Mouse (Mus musculus) mature B cell (primary cell): ENCODE results near the gene Dyx1c1.

Experiments used
- in situ Hi-C: fragments of 300-500 bp; cut with MboI; formaldehyde crosslinking; loops from 2 replicates; pipeline ENCODE4 v1.14.3; 2019

Dyx1c1 gene

DNA sequence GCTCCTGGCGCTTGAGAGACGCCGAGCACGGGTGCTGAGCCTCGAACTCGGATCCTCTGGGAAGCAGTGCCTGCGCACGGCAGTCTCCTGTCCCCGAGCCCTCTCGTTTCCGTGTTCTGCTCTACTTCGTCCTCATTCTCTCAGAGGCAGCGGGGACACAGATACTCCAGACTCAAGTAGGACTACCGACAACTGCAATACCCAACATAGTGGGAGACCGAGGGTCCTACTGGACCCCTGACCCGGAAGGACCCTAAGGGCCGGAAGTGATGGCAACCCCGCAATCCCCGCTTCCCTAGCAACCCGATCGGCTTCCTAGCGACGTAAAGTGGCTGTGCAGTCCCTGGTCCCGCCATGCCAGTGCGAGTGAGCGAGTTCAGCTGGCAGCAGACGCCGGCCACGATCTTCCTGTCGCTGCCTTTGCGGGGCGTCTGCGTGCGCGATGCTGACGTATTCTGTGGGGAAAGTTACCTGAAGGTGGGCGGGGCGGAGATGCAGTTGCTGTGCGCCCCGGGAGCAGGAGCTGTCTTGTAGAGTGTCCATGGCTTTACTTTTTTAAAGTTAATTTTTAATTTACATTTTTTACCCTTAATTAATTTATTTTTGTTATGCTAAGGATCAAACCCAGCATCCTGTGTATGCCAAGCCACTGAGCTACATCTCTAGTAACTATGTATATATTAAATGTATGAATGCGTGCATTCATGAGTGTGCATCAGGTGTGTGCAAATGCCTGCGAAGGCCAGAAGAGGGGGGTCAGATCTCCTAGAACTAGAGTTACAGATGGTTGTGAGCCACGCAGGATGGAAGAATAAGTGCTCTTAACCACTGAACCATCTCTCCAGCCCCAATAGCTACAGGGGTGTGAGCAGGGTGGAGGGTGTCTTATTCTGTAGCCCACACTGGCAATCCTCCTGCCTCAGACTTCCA lies at the start of gene Dyx1c1, which contains the start of gene Gm44503:
TSS of gene Dyx1c1 (plus strand) at position 265 of the 930 bp plus-strand sequence.
TSS of gene Gm44503 (plus strand) at position 332 of the 930 bp plus-strand sequence.
- in situ Hi-C loops = no loop called here

DNA sequence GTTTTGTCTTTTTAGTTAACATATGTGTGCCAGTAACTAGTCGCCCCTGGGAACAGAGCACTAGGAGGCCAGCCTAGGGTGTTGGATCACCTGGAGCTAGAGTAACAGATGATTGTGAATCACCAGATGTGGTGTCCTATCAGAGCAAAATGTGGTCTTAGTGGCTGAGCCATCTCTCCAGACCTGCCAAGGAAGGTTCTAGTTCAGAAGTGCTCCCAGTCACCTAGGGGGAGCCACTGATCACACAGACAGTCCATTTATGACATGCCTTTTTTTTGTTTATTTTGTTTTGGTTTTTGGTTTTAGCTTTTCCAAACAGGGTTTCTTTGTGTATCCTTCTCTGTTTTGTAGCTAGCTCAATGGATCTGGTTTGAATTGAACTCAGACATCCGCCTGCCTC lies 47.2 kb upstream of the Dyx1c1 start:
- in situ Hi-C loops = no loop called here

- in situ Hi-C loops = no loop called here
Measured at GRCm38 (mm10) chr9:72913551-72913950, 45.0 kb upstream of the Dyx1c1 start.

GRCm38 (mm10) chr9:72915728-72916127 lies 42.9 kb upstream of the Dyx1c1 start:
- in situ Hi-C loops = no loop called here

DNA sequence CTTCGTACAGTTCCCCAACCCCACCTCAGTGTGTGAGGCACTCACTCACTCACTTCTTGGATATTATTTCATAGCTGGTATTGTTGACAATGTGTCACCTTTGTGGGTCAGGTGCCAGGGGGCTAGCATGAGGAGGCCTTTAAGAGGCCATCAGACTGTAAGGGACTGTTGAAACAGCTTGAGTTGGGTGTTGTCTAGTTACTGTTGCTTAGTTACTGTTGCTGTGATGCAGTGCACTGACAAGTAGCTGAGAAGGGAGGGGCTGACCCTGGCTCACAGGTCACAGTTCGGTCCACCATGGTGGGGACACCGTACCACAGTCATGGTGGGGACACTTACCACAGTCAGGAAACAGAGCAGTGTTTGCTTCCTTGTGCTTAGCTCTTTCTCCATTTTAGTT lies 35.5 kb upstream of the Dyx1c1 start:
- in situ Hi-C loops = no loop called here

GRCm38 (mm10) chr9:72925021-72925934 lies 33.3 kb upstream of the Dyx1c1 start, which contains the start of gene Pygo1:
Pygo1 (plus strand) TSS chr9:72925645.
- in situ Hi-C loops = no loop called here

DNA sequence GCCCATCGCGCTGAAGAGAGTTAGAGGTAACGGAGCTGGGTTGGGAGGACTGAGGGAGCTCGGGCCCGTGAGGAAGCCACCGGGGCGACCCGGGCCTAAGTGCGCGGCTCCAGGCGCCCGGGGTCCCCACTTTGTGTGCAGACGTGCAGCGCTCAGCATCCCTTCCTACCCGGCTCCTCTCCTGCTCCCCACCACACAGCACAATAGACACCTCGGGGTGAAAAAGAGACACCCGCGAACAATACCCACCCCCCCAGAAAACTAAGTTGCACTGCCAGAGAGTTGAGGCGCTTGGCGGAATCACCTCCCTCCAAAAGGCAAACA lies 32.7 kb upstream of the Dyx1c1 start:
- in situ Hi-C loops = no loop called here

DNA sequence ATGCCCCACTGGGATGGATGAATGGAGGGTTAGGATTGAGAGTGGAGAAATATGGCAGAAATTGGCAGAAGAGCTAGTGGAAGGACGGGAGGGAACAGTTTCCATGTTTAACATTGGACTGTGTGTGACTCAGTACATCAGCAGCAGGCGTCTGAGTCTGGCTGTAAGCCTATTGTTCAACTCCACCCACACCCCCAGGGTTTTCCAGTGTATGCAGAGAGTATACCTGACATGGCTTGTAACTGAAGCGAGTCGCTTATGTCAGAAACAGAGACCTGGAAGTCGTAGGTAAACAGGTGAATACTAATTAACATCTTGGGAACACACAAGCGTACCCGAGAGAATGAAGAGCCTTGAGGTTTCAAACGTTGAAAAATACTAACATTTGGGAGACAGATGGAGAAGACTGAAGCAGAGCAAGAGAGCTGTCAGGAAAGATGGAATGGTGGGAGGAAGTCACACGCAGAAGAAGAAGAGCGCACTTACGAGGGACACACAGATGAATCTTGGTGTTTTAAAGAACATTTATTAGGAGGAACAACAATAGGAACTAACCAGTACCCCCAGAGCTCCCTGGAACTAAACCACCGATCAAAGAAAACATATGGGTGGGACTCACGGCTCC lies 27.3 kb upstream of the Dyx1c1 start:
- in situ Hi-C loops = no loop called here

DNA sequence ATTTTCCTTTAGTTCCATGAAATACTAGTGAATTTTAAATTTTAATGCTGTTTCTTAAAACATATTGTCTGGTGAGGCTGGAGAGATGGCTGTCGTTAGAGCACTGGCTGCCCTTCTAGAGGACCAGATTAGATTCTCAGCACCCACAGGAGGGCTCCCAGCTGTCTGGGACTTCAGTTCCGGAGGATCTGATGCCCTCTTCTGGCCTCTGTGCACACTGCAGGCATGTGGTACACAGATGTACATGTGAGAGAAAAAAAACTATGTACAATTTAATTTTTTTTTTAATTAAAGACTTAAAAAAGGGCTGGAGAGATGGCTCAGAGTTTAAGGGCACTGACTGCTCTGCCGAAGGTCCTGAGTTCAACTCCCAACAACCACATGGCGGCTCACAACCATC lies 23.3 kb upstream of the Dyx1c1 start:
- in situ Hi-C loops = no loop called here

DNA sequence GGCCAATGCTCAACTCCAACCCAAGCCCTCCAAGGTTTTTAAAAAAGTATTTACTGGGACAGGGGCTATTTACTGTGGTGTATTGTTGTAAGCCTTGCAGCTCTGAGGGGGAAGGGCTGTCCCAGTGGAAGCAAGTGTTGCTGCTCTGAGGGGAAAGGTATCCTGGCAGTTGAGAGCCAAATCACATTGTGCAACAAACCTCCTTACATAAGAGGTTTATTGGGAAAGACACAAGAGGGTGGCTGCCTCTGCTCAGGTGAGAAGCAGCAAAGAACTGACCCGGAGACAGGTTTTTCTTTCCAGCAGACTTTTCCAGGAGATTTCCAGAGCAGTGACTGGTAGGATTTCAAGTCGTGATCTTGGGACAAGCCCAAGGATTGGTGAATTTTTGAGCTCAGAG lies 22.3 kb upstream of the Dyx1c1 start:
- in situ Hi-C loops = no loop called here

GRCm38 (mm10) chr9:72943424-72943823 lies 15.2 kb upstream of the Dyx1c1 start:
- in situ Hi-C loops = no loop called here

- in situ Hi-C loops = no loop called here
Measured at GRCm38 (mm10) chr9:72944286-72944685, 14.3 kb upstream of the Dyx1c1 start.

- in situ Hi-C loops = no loop called here
Measured at GRCm38 (mm10) chr9:72947010-72947409, 11.6 kb upstream of the Dyx1c1 start.

- in situ Hi-C loops = no loop called here
Measured at GRCm38 (mm10) chr9:72949572-72949971, 9.0 kb upstream of the Dyx1c1 start.

DNA sequence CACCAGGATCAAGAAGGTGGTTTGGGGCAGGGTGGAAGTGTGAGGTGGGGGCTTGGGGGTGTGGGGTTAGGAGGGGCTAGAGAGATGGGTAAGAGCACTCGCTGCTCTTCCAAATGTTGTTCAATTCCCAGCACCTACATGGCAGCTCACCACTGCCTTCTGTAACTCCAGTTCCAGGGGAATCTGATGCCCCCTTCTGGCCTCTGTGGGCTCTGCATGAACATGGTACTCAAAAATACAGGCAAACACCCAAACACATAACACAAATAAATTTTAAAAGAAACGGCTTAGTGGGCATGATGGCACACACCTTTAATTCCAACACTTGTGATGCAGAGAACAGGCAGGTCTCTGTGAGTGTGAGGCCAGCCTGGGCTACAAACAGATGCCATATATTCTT lies 3.8 kb upstream of the Dyx1c1 start:
- in situ Hi-C loops = no loop called here

DNA sequence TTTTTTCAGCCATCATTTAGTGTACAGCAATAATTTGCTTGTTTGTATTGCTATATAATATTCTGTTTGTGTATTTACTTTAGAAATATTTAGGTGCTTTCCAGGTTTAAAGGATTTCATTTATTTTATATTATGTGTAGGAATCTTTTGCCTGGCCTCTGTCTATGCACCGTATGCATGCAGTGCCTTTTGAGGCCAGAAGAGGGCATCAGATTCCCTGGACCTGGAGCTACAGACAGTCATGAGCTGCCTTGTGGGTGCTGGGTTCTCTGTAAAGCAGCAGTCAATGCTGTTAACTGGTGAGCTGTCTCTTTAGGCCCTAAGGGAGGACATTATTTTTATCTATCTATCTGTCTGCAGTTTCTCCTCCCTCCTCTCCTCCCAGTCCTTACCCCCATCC lies 3.0 kb upstream of the Dyx1c1 start:
- in situ Hi-C loops = no loop called here

DNA sequence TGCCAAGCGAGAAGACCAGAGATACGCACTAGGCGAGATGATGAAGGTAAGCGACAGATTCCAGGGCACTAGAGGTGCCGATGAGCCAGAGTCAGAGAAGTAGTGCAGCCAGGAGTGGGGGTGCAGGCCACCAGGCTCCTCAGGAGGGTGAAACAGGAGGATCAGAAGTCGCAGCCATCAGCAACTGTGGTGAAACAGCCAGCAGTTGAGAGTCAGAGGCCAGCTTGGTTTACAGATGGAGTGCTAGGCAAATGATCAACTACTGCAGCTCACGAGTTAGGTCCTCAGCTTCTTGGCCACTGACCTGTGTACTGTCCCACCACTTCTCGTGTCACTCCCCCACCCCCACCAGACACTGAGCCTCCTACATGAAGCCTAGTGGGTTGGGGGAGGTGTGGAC lies 2.8 kb downstream of the Dyx1c1 start:
- in situ Hi-C loops = loop anchor here (10.0 kb wide), 1 partner anchor 133 kb away; no protein-coding TSS in a partner anchor

GRCm38 (mm10) chr9:72961959-72962358 lies 3.4 kb downstream of the Dyx1c1 start:
- in situ Hi-C loops = loop anchor here (10.0 kb wide), 1 partner anchor 133 kb away; no protein-coding TSS in a partner anchor

- in situ Hi-C loops = loop anchor here (10.0 kb wide), 1 partner anchor 126 kb away; no protein-coding TSS in a partner anchor
Measured at GRCm38 (mm10) chr9:72968349-72969061, 9.9 kb downstream of the Dyx1c1 start.

- in situ Hi-C loops = loop anchor here (10.0 kb wide), 1 partner anchor 125 kb away; no protein-coding TSS in a partner anchor
Measured at GRCm38 (mm10) chr9:72969874-72970273, 11.3 kb downstream of the Dyx1c1 start.

GRCm38 (mm10) chr9:72972435-72972834 lies 13.8 kb downstream of the Dyx1c1 start:
- in situ Hi-C loops = no loop called here
